Mouse (Mus musculus) v-Abl transformed pro-B cells (cell line): Measurements from ENCODE around the gene Olfr1414.
"Not testable (repeated sequence)": the region's sequence is repeated elsewhere in the genome, so short reads cannot be mapped to it uniquely, and the experiment has no call there.

Source experiments
- in situ Hi-C, 2 experiments: fragments of 400-800 bp; cut with MboI; formaldehyde crosslinking; loops; one replicate each; pipeline ENCODE4 v1.15.1; 2025; ENCODE audit not compliant: unreplicated experiment in 2 of 2

The Olfr1414 gene

GRCm38 (mm10) chr1:92518561-92518960 is at the start of gene Olfr1414:
Gene Olfr1414 (minus strand): TSS chr1:92518661.
- in situ Hi-C loops, result no loop called here

DNA sequence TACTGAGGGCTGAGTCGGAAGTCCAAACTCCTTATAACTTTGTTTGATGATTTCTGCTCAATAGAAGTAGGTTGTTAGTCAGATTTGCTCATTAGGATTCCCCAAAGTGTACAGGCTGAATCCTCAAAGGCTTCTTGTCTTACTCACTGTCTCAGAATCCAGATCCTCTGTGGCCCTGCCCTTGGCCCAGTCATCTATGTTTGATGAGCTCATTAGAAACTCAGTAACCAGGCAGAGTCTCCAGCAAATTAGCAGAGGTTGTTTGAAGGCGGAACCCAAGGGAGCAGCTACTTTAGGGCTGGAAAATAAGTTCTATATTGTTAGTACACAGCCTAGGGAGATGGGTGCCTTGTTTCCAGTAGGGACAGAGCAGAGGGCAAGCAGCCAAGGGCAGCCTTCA is 27.5 kb upstream of the Olfr1414 start:
- in situ Hi-C loops, result no loop called here

DNA sequence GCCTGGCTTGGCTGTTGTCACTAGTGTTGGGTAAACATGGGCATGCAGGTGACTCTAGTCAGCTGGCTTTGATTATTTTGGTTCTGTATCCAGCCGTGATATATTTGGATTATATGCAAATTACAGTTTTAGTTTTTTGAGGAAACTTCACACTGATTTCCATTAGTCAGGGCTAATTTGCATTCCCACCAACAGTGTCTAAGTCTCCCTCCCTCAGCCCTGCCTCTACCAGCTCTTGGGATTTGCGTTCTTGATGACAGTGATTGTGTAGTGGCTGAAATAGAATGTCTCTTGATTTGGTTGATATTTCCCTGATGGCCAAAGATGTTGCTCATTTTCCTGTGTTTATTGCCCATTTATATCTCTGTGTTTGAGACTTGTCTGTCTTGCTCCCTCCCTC is 20.6 kb upstream of the Olfr1414 start:
- in situ Hi-C loops, result no loop called here

DNA sequence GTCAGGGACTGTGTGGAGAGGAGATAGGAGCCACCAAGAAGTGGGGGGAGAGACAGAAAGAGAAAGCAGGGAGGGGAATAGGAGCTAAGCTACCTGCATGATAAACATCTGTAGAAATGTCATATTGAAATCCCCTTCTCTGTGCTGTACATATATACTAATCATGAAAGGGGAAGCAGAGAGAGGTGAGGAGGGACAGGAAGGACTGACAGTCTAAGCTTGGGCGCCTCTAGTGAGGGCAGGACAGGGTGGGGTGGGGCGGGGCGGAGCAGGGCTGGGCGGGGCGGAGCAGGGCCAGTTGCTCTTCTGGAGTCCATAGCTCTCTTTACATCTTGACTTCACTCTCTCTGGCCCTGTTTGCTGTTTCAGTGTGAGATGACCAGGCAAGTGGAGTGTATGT is 18.5 kb upstream of the Olfr1414 start:
- in situ Hi-C loops, result no loop called here

DNA sequence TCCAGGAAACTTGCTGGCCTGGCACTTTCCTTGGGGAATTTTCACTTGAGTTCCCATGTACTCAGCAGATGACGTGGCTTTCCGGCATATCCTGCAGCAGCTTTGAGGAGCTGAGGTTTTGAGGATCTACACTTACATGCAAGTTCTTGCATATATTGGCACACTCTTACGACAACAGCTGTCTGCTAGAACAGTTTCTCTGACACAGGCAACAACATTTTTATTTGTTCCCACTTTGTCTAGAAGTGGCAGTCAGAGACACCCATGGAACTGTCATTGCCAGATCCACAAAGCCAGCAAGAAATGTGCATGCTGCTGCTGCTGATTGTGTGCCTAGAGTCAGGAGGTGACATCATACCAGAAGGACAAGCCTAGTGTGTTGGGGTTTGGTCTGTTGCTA is 5.3 kb upstream of the Olfr1414 start:
- in situ Hi-C loops, result no loop called here

DNA sequence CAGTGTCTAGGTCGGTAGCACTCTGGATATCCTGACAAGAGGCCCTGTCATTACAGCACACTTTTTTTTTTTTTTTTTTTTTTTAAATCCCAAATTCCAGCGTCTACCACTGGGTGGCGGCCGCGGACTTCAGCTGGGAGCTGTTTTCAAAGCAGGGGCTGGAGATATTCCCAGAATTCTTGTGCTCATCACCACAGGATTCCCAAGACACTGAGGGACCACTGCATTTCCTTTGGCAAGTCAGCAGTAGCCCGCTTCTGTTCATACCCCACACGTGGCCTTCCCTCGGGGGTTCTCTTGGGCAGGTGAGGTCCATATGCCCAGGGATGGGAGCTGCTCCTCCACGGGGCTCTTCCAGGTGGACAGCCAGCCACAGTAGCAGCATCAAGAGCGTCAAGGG is 2.9 kb upstream of the Olfr1414 start:
- in situ Hi-C loops, result no loop called here

GRCm38 (mm10) chr1:92519046-92519445 is 585 bp upstream of the Olfr1414 start:
- in situ Hi-C loops, result no loop called here

DNA sequence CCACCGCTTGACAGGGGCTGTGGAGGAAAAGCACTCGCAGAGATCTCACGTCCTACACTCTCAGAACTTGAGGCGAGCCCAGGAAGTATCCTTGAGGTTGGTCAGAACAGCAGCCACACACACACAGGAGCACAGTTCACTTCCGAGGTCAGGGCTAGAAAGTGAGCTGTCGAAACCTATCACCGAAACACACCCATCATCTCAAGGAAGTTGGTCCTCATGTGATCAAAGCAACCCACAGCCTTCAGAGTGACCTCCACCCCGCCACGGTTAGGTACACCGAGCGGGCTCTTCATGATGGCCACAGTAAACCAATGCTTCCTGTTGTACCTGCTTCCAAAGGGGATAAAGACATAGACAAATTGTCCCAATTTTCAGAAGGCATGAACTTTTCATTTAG is 3.1 kb downstream of the Olfr1414 start:
- in situ Hi-C loops, result no loop called here

GRCm38 (mm10) chr1:92511646-92512045 is 6.8 kb downstream of the Olfr1414 start:
- in situ Hi-C loops, result not testable (repeated sequence)

GRCm38 (mm10) chr1:92496001-92496400 is 22.5 kb downstream of the Olfr1414 start, which contains the start of gene Olfr1415:
Gene Olfr1415 (minus strand): TSS chr1:92496101.
- in situ Hi-C loops, result no loop called here

DNA sequence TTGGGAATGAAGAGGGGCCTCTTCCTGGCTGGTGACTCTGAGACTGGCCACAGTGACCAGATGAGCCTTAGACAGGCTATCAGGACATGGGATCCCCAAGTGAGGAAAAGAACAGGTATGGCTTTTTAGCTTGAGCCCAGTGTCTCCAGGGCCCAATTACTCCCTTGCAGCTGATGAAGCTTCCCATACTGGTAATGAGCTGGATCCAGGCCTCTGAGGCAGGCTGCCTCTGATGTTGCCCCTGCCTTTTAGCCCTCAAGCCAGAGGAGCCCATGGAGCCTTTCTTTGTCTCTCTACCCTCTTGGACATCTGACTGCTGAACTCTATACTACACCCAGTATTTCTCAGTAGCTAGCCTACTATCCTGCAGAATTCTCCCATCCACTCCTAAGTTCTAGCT is 33.4 kb downstream of the Olfr1414 start, which contains the start of gene Olfr1416:
Gene Olfr1416 (minus strand): TSS at position 101 of the 400 bp plus-strand sequence.
- in situ Hi-C loops, result no loop called here

DNA sequence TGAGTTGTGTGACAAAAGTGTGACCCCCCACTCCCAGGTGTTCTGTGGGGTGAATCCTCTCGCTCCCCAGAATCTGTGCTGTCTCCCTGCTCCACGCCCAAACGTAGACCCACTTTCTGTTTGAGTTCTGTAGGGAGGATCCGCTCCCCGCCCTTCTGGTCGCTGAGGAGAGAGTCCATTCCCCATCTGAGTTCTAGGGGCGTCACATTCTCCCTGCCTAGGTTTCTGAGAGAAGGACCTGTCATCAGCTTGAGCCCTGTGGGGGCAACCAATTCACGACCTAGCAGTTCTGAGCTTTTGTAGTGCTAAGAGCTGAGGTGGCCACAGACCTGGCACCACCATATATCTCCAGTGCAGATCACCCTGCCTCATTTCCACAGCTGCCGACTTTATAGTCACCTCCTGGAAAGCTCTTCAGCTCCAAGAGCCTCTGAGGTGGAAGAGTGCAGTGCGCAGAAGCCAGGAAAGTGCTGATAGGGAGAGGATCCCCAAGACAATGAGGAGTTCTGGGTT is 44.3 kb downstream of the Olfr1414 start:
- in situ Hi-C loops, result loop anchor here (10.0 kb wide), 2 partner anchors 929 to 939 kb away; partner anchors contain the start of gene Asb1 (in 1 of the 2)

DNA sequence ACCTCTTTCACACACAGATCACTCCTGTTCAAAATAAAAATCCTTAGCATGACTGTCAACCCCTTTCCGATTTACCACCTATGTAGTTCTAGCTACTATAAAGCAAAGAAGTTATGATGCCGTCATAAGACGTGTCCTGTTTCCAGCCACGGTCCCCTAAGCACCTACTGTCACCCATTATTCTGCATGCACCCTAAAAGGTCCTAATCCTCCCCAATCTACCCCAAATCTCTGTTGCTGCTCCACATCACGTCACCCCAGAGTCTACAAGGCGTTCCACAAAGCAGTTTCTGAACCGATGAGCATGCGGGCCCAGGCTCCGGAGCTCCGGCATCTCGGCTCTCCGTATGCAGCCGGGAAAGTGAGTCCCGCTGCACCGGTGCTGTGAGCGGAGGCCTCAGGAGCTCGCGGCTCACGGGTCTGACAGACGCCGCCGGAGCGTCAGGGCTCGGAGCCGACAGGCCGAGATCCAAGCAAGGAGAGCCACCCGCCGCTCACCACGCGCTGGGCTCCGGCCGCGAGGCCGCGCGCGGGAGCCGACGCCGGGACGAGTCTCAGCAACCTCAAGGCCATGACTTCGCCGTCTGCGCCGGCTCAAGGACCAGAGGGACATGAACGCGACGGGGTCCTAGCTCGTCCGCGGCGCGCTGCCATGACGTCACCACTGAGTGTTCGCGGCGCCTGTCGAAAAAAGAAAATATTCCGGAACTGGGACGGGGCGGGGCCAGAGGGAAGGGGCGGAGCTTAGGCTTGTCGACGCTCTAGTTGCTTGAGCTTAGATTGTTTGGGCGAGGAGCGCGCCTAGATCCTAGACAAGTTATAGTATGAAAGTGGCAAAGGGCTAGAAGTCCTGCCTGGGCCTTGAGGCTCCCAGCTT is 45.1 kb downstream of the Olfr1414 start, which contains the start of gene Ndufa10:
Gene Ndufa10 (minus strand): TSS at position 696 of the 877 bp plus-strand sequence.
- in situ Hi-C loops, result loop anchor here (10.0 kb wide), 2 partner anchors 929 to 939 kb away; partner anchors contain the start of gene Asb1 (in 1 of the 2)

GRCm38 (mm10) chr1:92468891-92469290 is 49.6 kb downstream of the Olfr1414 start:
- in situ Hi-C loops, result no loop called here

DNA sequence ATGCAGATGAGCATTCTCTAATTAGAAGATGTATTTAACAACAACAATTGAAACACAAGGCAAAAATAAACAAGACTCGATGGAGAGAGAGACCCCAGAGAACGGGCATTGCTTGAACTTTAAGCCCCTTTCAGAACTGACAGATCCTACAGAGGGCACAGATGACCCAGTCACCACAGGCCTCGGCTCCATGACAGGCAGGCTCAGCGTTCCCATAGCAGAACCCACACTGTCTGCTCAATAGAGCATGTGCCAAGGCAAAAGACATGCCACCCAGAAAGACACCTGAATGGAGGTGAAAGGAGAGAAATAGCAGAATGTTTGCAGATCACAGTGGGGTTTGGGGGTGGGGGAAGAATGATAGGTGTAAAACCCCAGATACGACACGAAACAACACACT is 60.0 kb downstream of the Olfr1414 start:
- in situ Hi-C loops, result loop anchor here in 1 of 2 experiments (5.0 kb wide), 1 partner anchor 496 kb away; no protein-coding TSS in a partner anchor

DNA sequence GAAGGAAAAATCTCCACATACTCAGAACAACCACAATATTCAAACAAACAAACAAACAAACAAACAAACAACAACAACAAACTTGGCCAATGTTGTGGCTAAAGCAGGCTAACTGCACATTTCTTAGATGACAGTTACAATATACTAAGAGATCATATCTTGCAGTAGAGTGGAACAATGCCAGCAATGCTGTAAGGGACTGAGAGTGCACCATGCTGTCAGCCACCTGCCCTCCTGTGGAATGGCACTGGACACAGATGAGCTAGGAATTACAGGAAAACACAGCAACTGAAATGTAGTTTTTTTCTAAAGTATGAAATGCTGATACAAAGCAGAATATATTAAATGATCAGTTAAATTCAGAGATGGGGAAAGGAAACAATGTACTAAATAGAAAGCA is 60.7 kb downstream of the Olfr1414 start:
- in situ Hi-C loops, result loop anchor here in 1 of 2 experiments (5.0 kb wide), 1 partner anchor 495 kb away; no protein-coding TSS in a partner anchor
